Mouse (Mus musculus) yolk sac, embryonic 10.5 days (tissue): ENCODE measurements around the gene Gm5615.

Experiments
- DNase-seq: peaks from one replicate; pipeline ENCODE4 v3.0.0-alpha.2; 2017; ENCODE audit warnings: low spot score

The Gm5615 gene

DNA sequence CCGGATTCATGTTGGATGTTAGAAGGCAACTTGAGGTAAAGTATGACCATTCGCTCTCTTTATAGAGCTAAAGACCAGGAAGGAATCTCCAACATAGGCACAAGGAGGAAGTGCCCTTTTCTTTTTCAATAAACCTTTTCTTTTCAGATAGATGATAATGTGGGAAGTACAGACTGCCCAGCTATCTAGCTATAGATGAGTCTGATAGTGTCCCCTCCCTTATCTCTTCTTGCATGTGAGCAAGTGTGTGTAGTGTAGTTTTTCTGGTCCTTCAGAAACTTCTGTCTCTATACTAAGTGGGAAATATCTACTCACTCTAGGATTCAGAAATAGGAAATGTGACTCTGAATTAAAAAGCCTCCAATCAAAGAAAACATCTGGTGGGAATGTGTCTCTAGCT lies at the start of gene Gm5615:
Gm5615 (minus strand) TSS at position 101 of the 400 bp plus-strand sequence.
- no peak for DNase-seq

DNA sequence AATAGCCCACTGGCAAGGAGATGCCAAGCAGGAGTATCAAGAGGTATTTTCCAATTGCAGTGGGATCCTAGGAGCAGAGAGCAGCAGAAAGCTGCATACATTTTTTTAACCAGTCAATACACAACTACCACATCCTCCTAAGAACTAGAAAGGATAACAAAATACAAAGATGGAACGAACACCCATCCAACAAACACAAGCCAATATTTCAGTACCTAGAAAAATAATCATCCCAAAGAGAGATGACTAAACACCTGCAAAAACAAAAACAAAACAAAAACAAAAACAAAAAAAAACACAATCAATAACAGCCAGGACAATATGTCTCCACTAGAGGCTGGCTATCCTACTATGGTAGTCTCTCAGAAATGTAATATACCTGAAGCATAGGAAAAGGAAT lies 40.8 kb upstream of the Gm5615 start, which contains the start of gene Gm17689:
Gm17689 (minus strand) TSS at position 101 of the 400 bp plus-strand sequence.
- DNase-seq, result no peak

DNA sequence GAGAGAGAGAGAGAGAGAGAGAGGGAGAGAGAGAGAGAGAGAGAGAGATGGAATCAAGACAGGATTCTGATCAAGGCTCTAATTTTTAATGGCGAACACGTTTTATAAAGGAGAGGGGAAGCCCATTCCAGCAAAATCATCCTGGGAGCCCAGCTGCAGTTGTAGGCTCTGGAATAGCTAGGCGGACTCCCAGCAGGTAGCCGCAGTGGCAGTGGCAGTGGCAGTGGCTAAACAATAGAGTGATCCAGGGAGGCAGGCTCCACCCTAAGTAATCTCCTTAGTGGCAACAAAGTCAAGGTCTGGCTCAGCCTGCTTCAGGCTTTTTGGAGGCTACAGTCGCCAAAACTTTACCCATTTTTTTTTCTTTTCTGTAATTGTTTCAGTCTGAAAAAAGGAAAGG lies 37.6 kb downstream of the Gm5615 start:
- DNase-seq, result no peak

DNA sequence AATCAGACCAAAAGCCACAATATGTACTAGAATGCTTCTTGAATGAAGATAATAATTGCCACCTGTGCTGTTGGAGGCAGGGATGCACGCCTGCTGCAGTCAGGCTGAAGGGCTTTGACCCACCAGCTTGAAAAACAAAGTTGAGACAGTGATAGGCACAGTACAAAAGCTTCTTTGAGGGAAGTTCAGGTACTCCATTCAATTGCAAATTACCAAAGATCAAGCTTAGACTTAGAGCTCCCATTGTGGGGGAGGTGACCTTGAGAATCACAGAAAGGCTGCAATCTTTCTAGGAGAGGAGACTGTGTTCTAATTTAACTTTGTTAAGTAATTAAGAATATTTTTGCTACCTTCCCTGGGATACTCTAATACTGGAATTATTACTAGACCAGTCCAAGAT lies 45.9 kb downstream of the Gm5615 start:
- DNase-seq, result no peak

DNA sequence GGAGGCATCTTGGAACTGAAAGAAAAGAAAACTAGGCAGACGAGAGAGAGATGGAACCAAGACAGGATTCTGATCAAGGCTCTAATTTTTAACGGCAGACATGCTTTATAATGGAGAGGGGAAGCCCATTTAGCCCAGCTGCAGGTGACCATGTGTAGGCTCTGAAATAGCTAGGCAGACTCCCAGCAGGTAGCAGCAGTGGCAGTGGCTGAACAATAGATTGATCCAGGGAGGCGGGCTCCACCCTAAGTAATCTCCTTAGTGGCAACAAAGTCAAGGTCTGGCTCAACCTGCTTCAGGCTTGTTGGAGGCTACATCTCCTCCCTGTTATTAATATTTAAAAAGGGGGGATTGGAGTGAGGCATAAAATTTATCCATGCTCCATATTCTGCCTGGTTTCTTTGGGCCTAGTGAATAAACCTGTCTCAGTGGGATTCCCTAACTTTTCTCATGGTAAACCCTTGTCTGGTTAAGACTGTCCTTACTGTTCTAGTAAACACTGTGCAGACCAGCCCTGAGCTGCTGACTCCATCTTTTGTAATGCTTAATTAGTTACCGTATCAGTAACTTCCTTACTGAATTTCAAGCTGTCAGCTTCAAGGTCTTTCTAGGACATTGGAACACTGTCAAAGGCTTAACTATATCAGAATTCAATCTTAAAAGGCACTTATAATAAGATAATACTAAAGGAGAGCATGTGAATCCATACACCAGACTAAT lies 47.1 kb downstream of the Gm5615 start:
- DNase-seq, result no peak
